Mouse (Mus musculus): ENCODE measurements around the gene Gm15262.
"Not testable (repeated sequence)": the region's sequence is repeated elsewhere in the genome, so short reads cannot be mapped to it uniquely, and the experiment has no call there.

The Gm15262 gene

DNA sequence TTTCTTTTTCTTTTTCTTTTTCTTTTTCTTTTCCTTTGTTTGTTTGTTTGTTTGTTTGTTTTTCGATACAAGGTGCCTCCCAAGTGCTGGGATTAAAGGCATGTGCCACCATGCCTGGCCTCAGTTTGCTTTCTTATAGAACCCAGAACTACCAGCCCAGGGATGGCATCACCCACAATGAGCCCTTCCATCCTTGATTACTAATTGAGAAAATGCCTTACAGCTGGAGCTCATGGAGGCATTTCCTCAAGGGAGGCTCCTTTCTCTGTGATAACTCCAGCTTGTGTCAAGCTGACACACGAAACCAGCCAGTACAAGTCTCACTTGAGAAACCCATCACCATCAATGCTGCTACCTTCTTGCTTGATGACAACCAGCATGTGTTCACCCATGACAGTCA is at the start of gene Gm15262:
Gm15262 (plus strand) TSS at position 301 of the 400 bp plus-strand sequence.
- DNase-seq (ENCODE audit: inconsistent ontology term) = not testable (repeated sequence)

DNA sequence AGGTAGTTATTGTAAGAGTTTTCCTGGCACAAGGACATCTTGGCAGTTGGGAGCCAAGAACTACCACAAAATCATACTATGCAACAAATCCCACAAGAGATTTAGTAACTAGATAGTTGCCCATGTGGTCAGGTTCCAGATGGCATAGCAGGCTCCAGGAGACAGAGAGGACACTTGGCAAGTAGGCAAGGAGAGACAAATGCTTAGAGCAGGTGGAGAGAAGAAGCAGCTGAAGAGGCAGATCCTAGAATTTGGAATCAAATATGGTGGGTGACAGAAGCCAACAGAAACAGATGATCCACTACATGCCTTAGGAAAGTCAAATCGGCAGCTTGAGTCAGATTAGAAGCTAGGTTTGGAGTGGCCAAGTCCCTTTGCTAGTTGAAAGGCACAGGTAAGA is 20.9 kb downstream of the Gm15262 start:
- no peak for DNase-seq (ENCODE audit: inconsistent ontology term)

- DNase-seq (ENCODE audit: inconsistent ontology term) = no peak
These were observed 29.2 kb downstream of the Gm15262 start for GRCm38 (mm10) chrX:161316443-161316842.

GRCm38 (mm10) chrX:161370927-161371326 is 83.7 kb downstream of the Gm15262 start:
- DNase-seq (ENCODE audit: inconsistent ontology term) = no peak

GRCm38 (mm10) chrX:161371461-161371860 is 84.2 kb downstream of the Gm15262 start:
- DNase-seq (ENCODE audit: inconsistent ontology term) = no peak

DNA sequence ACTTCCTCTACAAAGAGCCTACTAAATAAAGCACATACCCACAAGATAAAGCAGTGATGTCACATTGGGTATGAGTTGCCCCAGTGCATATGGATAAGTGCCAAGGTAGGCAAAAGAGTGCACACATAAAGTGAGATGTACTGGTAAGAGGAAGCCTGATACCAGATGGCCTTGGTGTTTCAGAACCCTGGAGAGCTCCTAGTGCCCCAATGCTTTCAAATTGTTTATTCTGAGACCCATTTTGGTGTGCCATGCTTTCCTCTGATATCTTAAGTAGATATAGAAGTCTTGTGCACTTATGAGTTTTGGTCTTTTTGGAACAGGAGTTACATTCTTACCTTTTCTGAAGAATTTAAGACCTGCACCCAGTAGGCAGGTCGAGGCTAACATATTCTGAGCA is 88.3 kb downstream of the Gm15262 start:
- peak; percentile 11 for DNase-seq (ENCODE audit: inconsistent ontology term)

DNA sequence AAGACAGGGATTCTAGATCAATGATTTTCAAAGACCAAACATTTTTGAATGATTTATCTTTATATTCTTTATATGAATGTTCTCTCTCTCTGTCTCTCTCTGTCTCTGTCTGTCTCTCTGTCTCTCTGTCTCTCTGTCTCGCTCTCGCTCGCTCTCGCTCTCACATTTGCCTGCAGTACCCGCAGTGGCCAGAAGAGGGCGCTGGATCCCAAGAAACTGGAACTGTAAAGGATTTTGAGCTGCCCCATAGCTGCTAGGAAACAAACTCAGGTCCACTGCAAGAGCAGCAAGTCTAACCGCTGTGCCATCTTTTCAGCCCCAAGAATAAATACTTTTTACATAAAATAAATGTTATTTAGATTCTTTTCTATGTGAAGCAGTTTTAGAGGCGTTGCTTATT is 98.5 kb downstream of the Gm15262 start:
- DNase-seq (ENCODE audit: inconsistent ontology term) = peak; percentile 3

DNA sequence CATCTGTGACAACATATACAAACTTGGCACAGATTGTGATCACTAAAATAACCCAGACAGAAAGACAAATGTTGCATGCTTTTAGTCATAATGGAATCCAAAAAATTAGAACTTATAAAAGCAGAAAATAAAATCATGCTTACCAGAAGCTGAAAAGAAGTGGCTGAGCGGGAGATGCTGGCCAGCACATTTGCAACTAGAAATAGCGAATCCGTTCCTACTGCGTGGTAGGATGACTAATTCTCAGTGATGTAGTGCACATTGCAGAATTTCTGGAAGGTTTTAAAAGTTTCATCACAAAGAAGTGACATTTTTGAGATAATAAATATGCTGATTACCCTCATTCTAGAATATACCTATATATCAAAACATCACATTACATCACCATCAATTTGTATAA is 100.7 kb downstream of the Gm15262 start:
- DNase-seq (ENCODE audit: inconsistent ontology term) = no peak

GRCm38 (mm10) chrX:161399110-161399509 is 111.9 kb downstream of the Gm15262 start:
- peak; percentile 25 for DNase-seq (ENCODE audit: inconsistent ontology term)

- no peak for DNase-seq (ENCODE audit: inconsistent ontology term)
These were observed 123.9 kb downstream of the Gm15262 start for GRCm38 (mm10) chrX:161411151-161411550.

Data from Muller cell, postnatal 12 days (primary cell).